Mouse (Mus musculus) CH12.LX (cell line): ENCODE results near the gene Ripk4.

Source experiments
- CHD2 ChIP-seq: IDR thresholded peaks from 2 replicates; pipeline ENCODE4 v1.6.1; 2011; ENCODE audit warnings: low read length, improper control_type of control experiment
- CTCF ChIP-seq, 2 experiments: IDR thresholded peaks in 1 of 2; conservative IDR thresholded peaks in 1 of 2; 2 replicates each; pipeline ENCODE4 v1.5.1; 2011 to 2012; ENCODE audit warnings: low read depth in 2 of 2, low read length in 2 of 2, improper control_type of control experiment in 1 of 2, inconsistent platforms in 1 of 2, mild to moderate bottlenecking in 1 of 2, moderate library complexity in 1 of 2
- ELF1 ChIP-seq: IDR thresholded peaks from 2 replicates; pipeline ENCODE4 v1.6.1; 2014; ENCODE audit warnings: low read depth, mild to moderate bottlenecking, inconsistent platforms, low read length, improper control_type of control experiment
- EP300 ChIP-seq: IDR thresholded peaks from 2 replicates; pipeline ENCODE4 v1.6.1; 2011; ENCODE audit warnings: low read length, improper control_type of control experiment
- GABPA ChIP-seq: IDR thresholded peaks from 2 replicates; pipeline ENCODE4 v1.6.1; 2012; ENCODE audit warnings: low read depth, low read length, improper control_type of control experiment, inconsistent platforms; ENCODE audit not compliant: insufficient replicate concordance
- JUND ChIP-seq: conservative IDR thresholded peaks from 2 replicates; pipeline ENCODE4 v1.6.1; 2011; ENCODE audit warnings: low read depth, low read length, improper control_type of control experiment
- MAX ChIP-seq: IDR thresholded peaks from 2 replicates; pipeline ENCODE4 v1.6.1; 2011; ENCODE audit warnings: low read length, improper control_type of control experiment
- MAZ ChIP-seq: IDR thresholded peaks from 2 replicates; pipeline ENCODE4 v1.6.1; 2012; ENCODE audit warnings: low read depth, mild to moderate bottlenecking, inconsistent platforms, low read length, improper control_type of control experiment, moderate library complexity
- NRF1 ChIP-seq: IDR thresholded peaks from 2 replicates; pipeline ENCODE4 v1.6.1; 2014; ENCODE audit warnings: low read depth, mild to moderate bottlenecking, inconsistent platforms, low read length, improper control_type of control experiment, moderate library complexity
- POLR2A ChIP-seq: IDR thresholded peaks from 2 replicates; pipeline ENCODE4 v1.6.1; 2011; ENCODE audit warnings: low read depth, mild to moderate bottlenecking, improper control_type of control experiment, low read length
- POLR2AphosphoS2 ChIP-seq: IDR thresholded peaks from 2 replicates; pipeline ENCODE4 v1.6.1; 2011; ENCODE audit warnings: low read depth, low read length, improper control_type of control experiment
- SMC3 ChIP-seq: IDR thresholded peaks from 2 replicates; pipeline ENCODE4 v1.6.1; 2011; ENCODE audit warnings: low read depth, low read length, improper control_type of control experiment
- TBP ChIP-seq: conservative IDR thresholded peaks from 2 replicates; pipeline ENCODE4 v1.6.1; 2011; ENCODE audit warnings: low read depth, low read length, improper control_type of control experiment
- USF1 ChIP-seq: IDR thresholded peaks from 2 replicates; pipeline ENCODE4 v1.6.1; 2014; ENCODE audit warnings: low read depth, mild to moderate bottlenecking, inconsistent platforms, low read length, improper control_type of control experiment

- TF ChIP-seq CTCF (conservative IDR thresholded peaks at IDR 0.05 in 1 of 2, IDR thresholded peaks at IDR 0.05 in 1 of 2; ENCODE audit: low read depth in 2 of 2, low read length in 2 of 2), result peak; percentile 89
- TF ChIP-seq USF1, result no peak
- TF ChIP-seq POLR2AphosphoS2, result no peak
- peak; percentile 95 for TF ChIP-seq SMC3
- TF ChIP-seq JUND, result no peak
- no peak for TF ChIP-seq GABPA
- TF ChIP-seq CHD2, result no peak
- no peak for TF ChIP-seq MAX
- TF ChIP-seq NRF1, result no peak
- TF ChIP-seq EP300, result no peak
- TF ChIP-seq MAZ, result no peak
- no peak for TF ChIP-seq TBP
- TF ChIP-seq POLR2A, result no peak
- no peak for TF ChIP-seq ELF1
Measured at GRCm38 (mm10) chr16:97778353-97779025, 14.9 kb upstream of the Ripk4 start.
